Comparison of ENCODE assay signal across 8 mouse cellular contexts in the genomic region with DNA sequence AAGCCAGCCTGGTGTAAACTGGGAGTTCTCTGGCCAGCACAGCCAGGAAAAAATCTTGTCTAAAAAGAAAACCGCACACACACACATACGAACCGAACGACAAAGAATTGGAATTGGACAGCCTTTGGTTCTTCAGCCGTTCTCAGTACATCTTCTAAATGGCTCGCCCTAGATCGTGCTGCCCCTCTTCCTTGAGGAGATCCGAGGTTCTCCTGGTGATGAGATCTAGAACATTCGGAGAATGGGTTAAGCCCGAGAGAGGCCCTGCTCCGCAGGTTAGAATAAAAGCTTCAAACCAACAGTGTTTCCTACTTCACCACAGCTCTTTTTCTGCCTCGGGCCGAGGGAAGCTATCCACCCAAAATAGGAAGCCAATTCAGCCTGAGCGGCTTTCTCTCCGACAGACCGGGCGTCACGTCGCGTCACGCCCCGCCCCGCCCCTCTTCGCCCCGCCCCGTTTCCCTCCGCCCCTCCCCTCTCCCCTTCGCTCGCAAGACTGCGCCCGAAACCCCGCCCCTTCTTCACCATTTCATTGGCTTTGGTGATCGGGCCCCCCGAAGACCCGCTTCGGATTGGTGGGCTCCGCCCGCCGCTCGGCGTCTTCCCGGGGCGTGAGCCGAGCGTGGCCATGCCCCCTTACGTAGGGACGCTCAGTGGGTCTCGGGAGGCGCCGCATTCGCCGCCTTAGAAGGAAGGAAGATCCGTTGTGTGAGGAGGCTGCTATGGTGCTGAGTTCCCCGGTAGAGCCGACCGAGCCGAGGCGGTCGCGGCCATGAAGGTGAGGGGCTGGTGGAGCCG. TPM values are rescaled to one million over a fixed set of nuclear protein-coding genes. Genes with fewer than 3 reads are reported as not detected.
DNase-seq lines count a peak whose midpoint lies in the region; ATAC-seq lines count a peak whose summit lies in the region.

A gene (plus strand): TSS at position 528 of the 798 bp plus-strand sequence.

- DNase-seq in MEL-GATA-1-ER (ENCODE audit: extremely low read depth, low read depth): peak; percentile 83
- peak; percentile 95 for DNase-seq in cerebellum, adult 8-10 months
- DNase-seq in forelimb bud, embryonic 11.5 days (ENCODE audit: low read depth, low spot score): peak; percentile 97
- DNase-seq in layer of hippocampus, adult 9-10 months (ENCODE audit: low spot score): peak; percentile 86
- peak; percentile 74 for DNase-seq in ovary, postnatal 10 days (ENCODE audit: low spot score)
- DNase-seq in thymus, postnatal 10 days (ENCODE audit: low spot score in 2 of 2): peak; percentile 98 to 99

- H3K4me3 ChIP-seq in lung, embryonic 16.5 days (ENCODE audit: low read length): peak within 1 kb of the TSS; percentile 94

- H3K9me3 ChIP-seq in lung, embryonic 16.5 days (ENCODE audit: control insufficient read depth, low read length): no peaks in the 10 kb centered on the region

- H3K4me1 ChIP-seq in lung, embryonic 16.5 days (replicated peaks; ENCODE audit: control insufficient read depth, insufficient read depth, low read length): peaks cover 16% of the 10 kb centered on the region

- ATAC-seq in hematopoietic stem cell, adult 5-6 weeks (replicated peaks in 1 of 2; ENCODE audit: insufficient read depth in 1 of 2, low FRiP score in 2 of 2, low TSS enrichment in 1 of 2, low read depth in 1 of 2, poor library complexity in 2 of 2, severe bottlenecking in 2 of 2): peak; percentile 97 to 98
- peak; percentile 100 for ATAC-seq in lung, embryonic 16.5 days (ENCODE audit: low read depth)

- H3K4me2 ChIP-seq in lung, embryonic 16.5 days (ENCODE audit: low read depth, low read length): peak within 1 kb of the TSS; percentile 97

- peak within 1 kb of the TSS; percentile 94 for H3K9ac ChIP-seq in lung, embryonic 16.5 days (ENCODE audit: low read length)

- H3K27me3 ChIP-seq in lung, embryonic 16.5 days (ENCODE audit: control insufficient read depth, insufficient read depth, low read depth, low read length): no peaks in the 10 kb centered on the region

- under 1% methylated on average over 55 of the region's 61 CpGs for WGBS in lung, embryonic 16.5 days

- H3K27ac ChIP-seq in lung, embryonic 16.5 days (ENCODE audit: low read length): peak within 1 kb of the TSS; percentile 89

- H3K36me3 ChIP-seq in lung, embryonic 16.5 days (ENCODE audit: control insufficient read depth, insufficient read depth, low read length): no peaks in the 10 kb centered on the region

RNA-seq across cellular contexts. Expression of the gene that starts here (rescaled TPM):
- 21.6 and 21.7 TPM in 2 replicates for total RNA-seq in hematopoietic stem cell, adult 5-6 weeks (2017)
- 29.1 and 33.6 TPM in 2 replicates for polyA plus RNA-seq in lung, embryonic 16.5 days (2015; fragmentation: Nextera tagmentation; extraction: Ambion mirVana)

Comparison
In these comparisons a context has a peak if more than half of its experiments do, and no peak if none do; other contexts are left out.
1. Peak in every context shown above with its lines: DNase-seq, ATAC-seq, H3K4me3 ChIP-seq and H3K27ac ChIP-seq.